Mouse (Mus musculus) embryonic facial prominence, embryonic 11.5 days (tissue): ENCODE results near the gene Crtc3. TPM values are rescaled to one million over a fixed set of nuclear protein-coding genes. Genes with fewer than 3 reads are reported as not detected.

Experiments
- ATAC-seq: fragments of 200-750 bp; cut with Nextera tagmentation; replicated peaks from 2 replicates; pipeline ENCODE4 v1.8.0; 2017; ENCODE audit warnings: low read depth; ENCODE audit not compliant: insufficient number of reproducible peaks, low FRiP score, low TSS enrichment
- DNase-seq: peaks from one replicate; pipeline ENCODE4 v3.0.0-alpha.2; 2015; ENCODE audit warnings: low spot score
- H3K27ac ChIP-seq: fragments of 300-500 bp; sonication (generic); replicated peaks from 2 replicates; pipeline ENCODE4 v1.5.1; 2014; ENCODE audit warnings: mild to moderate bottlenecking, low read depth, low read length, control low read depth
- H3K27me3 ChIP-seq: fragments of 300-500 bp; sonication (generic); 2 replicates; pipeline ENCODE4 v1.6.1; 2014; ENCODE audit warnings: mild to moderate bottlenecking, low read length, moderate library complexity, mixed read lengths; ENCODE audit not compliant: control insufficient read depth, insufficient read depth
- H3K36me3 ChIP-seq: fragments of 300-500 bp; sonication (generic); replicated peaks from 2 replicates; pipeline ENCODE4 v1.6.1; 2014; ENCODE audit warnings: low read depth, mild to moderate bottlenecking, low read length, moderate library complexity, mixed read lengths; ENCODE audit not compliant: control insufficient read depth, insufficient read depth
- H3K4me1 ChIP-seq: fragments of 300-500 bp; sonication (generic); 2 replicates; pipeline ENCODE4 v1.6.1; 2014; ENCODE audit warnings: low read length, mixed read lengths; ENCODE audit not compliant: control insufficient read depth, insufficient read depth
- H3K4me2 ChIP-seq: fragments of 300-500 bp; sonication (generic); 2 replicates; pipeline ENCODE4 v1.6.1; 2014; ENCODE audit warnings: low read depth, mild to moderate bottlenecking, control low read depth, low read length, moderate library complexity
- H3K4me3 ChIP-seq: fragments of 300-500 bp; sonication (generic); 2 replicates; pipeline ENCODE4 v1.5.1; 2014; ENCODE audit warnings: low read depth, low read length, control low read depth
- H3K9ac ChIP-seq: fragments of 300-500 bp; sonication (generic); replicated peaks from 2 replicates; pipeline ENCODE4 v1.6.1; 2014; ENCODE audit warnings: mild to moderate bottlenecking, control low read depth, low read length
- H3K9me3 ChIP-seq: fragments of 300-500 bp; sonication (generic); replicated peaks from 2 replicates; pipeline ENCODE4 v1.6.1; 2016; ENCODE audit warnings: mild to moderate bottlenecking, low read length, inconsistent platforms, mixed read lengths; ENCODE audit not compliant: control insufficient read depth
- WGBS: fragments of 180-500 bp; shearing (Covaris S2); extraction: QIAGEN DNeasy Blood & Tissue Kit; methylation state at CpG from one replicate; pipeline ENCODE4 v1.1.7; 2014; 5-methylcytosine and 5-hydroxymethylcytosine counted together
- polyA plus RNA-seq: library from polyadenylated mRNA; unstranded; fragments of >200 nt; fragmentation: Nextera tagmentation; extraction: Ambion mirVana; gene quantifications from 2 replicates; pipeline ENCODE4 v1.2.1, GENCODE M21; 2014

The Crtc3 gene
- polyA plus RNA-seq, 1 experiment from 2014 or later: 8.4 TPM

- H3K4me2 ChIP-seq: no peak overlapping the region
- no peak for DNase-seq
- no peaks in the 10 kb centered on the region for H3K36me3 ChIP-seq
- H3K4me3 ChIP-seq: no peak overlapping the region
- 56% methylated on average over 8 of the region's 8 CpGs for WGBS
- no peaks in the 10 kb centered on the region for H3K4me1 ChIP-seq
- no peak overlapping the region for H3K27ac ChIP-seq
- no peak overlapping the region for H3K9ac ChIP-seq
- no peak for ATAC-seq
- no peaks in the 10 kb centered on the region for H3K27me3 ChIP-seq
- H3K9me3 ChIP-seq: no peaks in the 10 kb centered on the region
Measured at GRCm38 (mm10) chr7:80558101-80558500, 130.6 kb downstream of the Crtc3 start.

GRCm38 (mm10) chr7:80557161-80557560 is 131.5 kb downstream of the Crtc3 start:
- H3K36me3 ChIP-seq: no peaks in the 10 kb centered on the region
- no peak for ATAC-seq
- no peaks in the 10 kb centered on the region for H3K9me3 ChIP-seq
- no peak overlapping the region for H3K9ac ChIP-seq
- H3K4me1 ChIP-seq: no peaks in the 10 kb centered on the region
- no peak overlapping the region for H3K4me2 ChIP-seq
- H3K4me3 ChIP-seq: no peak overlapping the region
- 86% methylated on average over 4 of the region's 4 CpGs for whole genome bisulfite sequencing
- no peaks in the 10 kb centered on the region for H3K27me3 ChIP-seq
- no peak for DNase-seq
- H3K27ac ChIP-seq: no peak overlapping the region

GRCm38 (mm10) chr7:80556166-80556565 is 132.5 kb downstream of the Crtc3 start:
- H3K9me3 ChIP-seq: no peaks in the 10 kb centered on the region
- no peak overlapping the region for H3K9ac ChIP-seq
- no peak overlapping the region for H3K27ac ChIP-seq
- H3K4me3 ChIP-seq: no peak overlapping the region
- WGBS: 81% methylated on average over 3 of the region's 3 CpGs
- no peaks in the 10 kb centered on the region for H3K36me3 ChIP-seq
- no peak for ATAC-seq
- no peak overlapping the region for H3K4me2 ChIP-seq
- no peaks in the 10 kb centered on the region for H3K4me1 ChIP-seq
- H3K27me3 ChIP-seq: no peaks in the 10 kb centered on the region
- DNase-seq: no peak

- Histone ChIP-seq H3K4me2 (no peak overlapping the region), H3K36me3 (no peaks in the 10 kb centered on the region), H3K9me3 (no peaks in the 10 kb centered on the region), H3K27ac (no peak overlapping the region), H3K4me3 (no peak overlapping the region), H3K9ac (no peak overlapping the region), H3K4me1 (no peaks in the 10 kb centered on the region), H3K27me3 (no peaks in the 10 kb centered on the region)
- ATAC-seq (no peak), DNase-seq (no peak)
- WGBS: 60% methylated on average over 3 of the region's 3 CpGs
Measured at GRCm38 (mm10) chr7:80555146-80555545, 133.5 kb downstream of the Crtc3 start.

GRCm38 (mm10) chr7:80554180-80555021 is 134.3 kb downstream of the Crtc3 start:
- DNase-seq (peak; percentile 48), ATAC-seq (0 out of 2 replicates have a peak, but pooled peaks have one; percentile 62)
- Histone ChIP-seq H3K36me3 (no peaks in the 10 kb centered on the region), H3K27ac (0 out of 2 replicates have a peak overlapping the region, but pooled peaks have one; percentile 20), H3K4me1 (no peaks in the 10 kb centered on the region), H3K9me3 (no peaks in the 10 kb centered on the region), H3K27me3 (no peaks in the 10 kb centered on the region), H3K4me3 (no peak overlapping the region), H3K4me2 (no peak overlapping the region; the same call in 1 of the 2 replicates), H3K9ac (no peak overlapping the region)
- 56% methylated on average over 22 of the region's 22 CpGs for WGBS

- H3K9me3 ChIP-seq: no peaks in the 10 kb centered on the region
- H3K4me1 ChIP-seq: no peaks in the 10 kb centered on the region
- H3K27ac ChIP-seq: no peak overlapping the region
- H3K36me3 ChIP-seq: no peaks in the 10 kb centered on the region
- no peak overlapping the region for H3K4me2 ChIP-seq
- no peaks in the 10 kb centered on the region for H3K27me3 ChIP-seq
- ATAC-seq (no peak), DNase-seq (no peak)
- no peak overlapping the region for H3K9ac ChIP-seq
- no peak overlapping the region for H3K4me3 ChIP-seq
- 88% methylated on average over 7 of the region's 7 CpGs for WGBS
Measured at GRCm38 (mm10) chr7:80548513-80549260, 140.0 kb downstream of the Crtc3 start.

- ATAC-seq (no peak), DNase-seq (no peak)
- Histone ChIP-seq H3K27me3 (no peaks in the 10 kb centered on the region), H3K9me3 (no peaks in the 10 kb centered on the region), H3K27ac (no peak overlapping the region), H3K9ac (no peak overlapping the region), H3K36me3 (no peaks in the 10 kb centered on the region), H3K4me1 (no peaks in the 10 kb centered on the region), H3K4me3 (no peak overlapping the region), H3K4me2 (no peak overlapping the region)
- WGBS: 82% methylated on average over 7 of the region's 7 CpGs
Measured at GRCm38 (mm10) chr7:80542139-80542831, 146.4 kb downstream of the Crtc3 start.
